Mouse (Mus musculus): Measurements from ENCODE around the gene Klrb1f. TPM values are rescaled to one million over a fixed set of nuclear protein-coding genes. Genes with fewer than 3 reads are reported as not detected.
A peak's percentile ranks its signal among the peaks of the same experiment; 100 is the strongest.
"Not testable (repeated sequence)": the region's sequence is repeated elsewhere in the genome, so short reads cannot be mapped to it uniquely, and the experiment has no call there.

Gene Klrb1f
- polyA plus RNA-seq, 1 experiment from 2014 or later: 0.41 TPM

- no peaks in the 10 kb centered on the region for H3K36me3 ChIP-seq (ENCODE audit: control insufficient read depth, insufficient read depth, low read length)
- ATAC-seq (ENCODE audit: low FRiP score, low TSS enrichment) (no peak), DNase-seq (no peak)
- no peak overlapping the region for H3K4me2 ChIP-seq (ENCODE audit: low read length)
- H3K4me3 ChIP-seq (replicated peaks; ENCODE audit: low read depth, low read length): no peak overlapping the region
- H3K4me1 ChIP-seq (ENCODE audit: control insufficient read depth, insufficient read depth, low read length): no peaks in the 10 kb centered on the region
- 87% methylated on average over 3 of the region's 3 CpGs for WGBS
- no peak overlapping the region for H3K27ac ChIP-seq (replicated peaks; ENCODE audit: low read depth, low read length)
- H3K9ac ChIP-seq (replicated peaks; ENCODE audit: low read length): no peak overlapping the region
- H3K9me3 ChIP-seq (ENCODE audit: control insufficient read depth, low read length): no peaks in the 10 kb centered on the region
- no peaks in the 10 kb centered on the region for H3K27me3 ChIP-seq (ENCODE audit: control insufficient read depth, insufficient read depth, low read length)
Observed at GRCm38 (mm10) chr6:129056237-129056636, 10.5 kb downstream of the Klrb1f start.

GRCm38 (mm10) chr6:129058013-129058412, 12.3 kb downstream of the Klrb1f start:
- Histone ChIP-seq H3K4me3 (replicated peaks; ENCODE audit: low read depth, low read length) (no peak overlapping the region), H3K36me3 (ENCODE audit: control insufficient read depth, insufficient read depth, low read length) (no peaks in the 10 kb centered on the region), H3K4me2 (ENCODE audit: low read length) (no peak overlapping the region), H3K9ac (replicated peaks; ENCODE audit: low read length) (no peak overlapping the region), H3K9me3 (ENCODE audit: control insufficient read depth, low read length) (no peaks in the 10 kb centered on the region), H3K27me3 (ENCODE audit: control insufficient read depth, insufficient read depth, low read length) (no peaks in the 10 kb centered on the region), H3K27ac (replicated peaks; ENCODE audit: low read depth, low read length) (no peak overlapping the region), H3K4me1 (ENCODE audit: control insufficient read depth, insufficient read depth, low read length) (no peaks in the 10 kb centered on the region)
- DNase-seq (no peak), ATAC-seq (ENCODE audit: low FRiP score, low TSS enrichment) (no peak)

GRCm38 (mm10) chr6:129065407-129065806, 19.7 kb downstream of the Klrb1f start:
- H3K4me1 ChIP-seq (ENCODE audit: control insufficient read depth, insufficient read depth, low read length): no peaks in the 10 kb centered on the region
- no peaks in the 10 kb centered on the region for H3K27me3 ChIP-seq (ENCODE audit: control insufficient read depth, insufficient read depth, low read length)
- H3K9ac ChIP-seq (replicated peaks; ENCODE audit: low read length): no peak overlapping the region
- H3K27ac ChIP-seq (replicated peaks; ENCODE audit: low read depth, low read length): no peak overlapping the region
- H3K36me3 ChIP-seq (ENCODE audit: control insufficient read depth, insufficient read depth, low read length): no peaks in the 10 kb centered on the region
- no peak overlapping the region for H3K4me2 ChIP-seq (ENCODE audit: low read length)
- ATAC-seq (ENCODE audit: low FRiP score, low TSS enrichment) (no peak), DNase-seq (no peak)
- no peak overlapping the region for H3K4me3 ChIP-seq (replicated peaks; ENCODE audit: low read depth, low read length)
- no peaks in the 10 kb centered on the region for H3K9me3 ChIP-seq (ENCODE audit: control insufficient read depth, low read length)
- 83% methylated on average over 3 of the region's 3 CpGs for WGBS

- 94% methylated on average over 3 of the region's 3 CpGs for WGBS
- DNase-seq (no peak), ATAC-seq (ENCODE audit: low FRiP score, low TSS enrichment) (no peak)
- H3K27me3 ChIP-seq (ENCODE audit: control insufficient read depth, insufficient read depth, low read length): no peaks in the 10 kb centered on the region
- H3K36me3 ChIP-seq (ENCODE audit: control insufficient read depth, insufficient read depth, low read length): no peaks in the 10 kb centered on the region
- H3K4me1 ChIP-seq (ENCODE audit: control insufficient read depth, insufficient read depth, low read length): no peaks in the 10 kb centered on the region
- no peak overlapping the region for H3K27ac ChIP-seq (replicated peaks; ENCODE audit: low read depth, low read length)
- no peak overlapping the region for H3K4me2 ChIP-seq (ENCODE audit: low read length)
- no peak overlapping the region for H3K4me3 ChIP-seq (replicated peaks; ENCODE audit: low read depth, low read length)
- H3K9ac ChIP-seq (replicated peaks; ENCODE audit: low read length): no peak overlapping the region
- H3K9me3 ChIP-seq (ENCODE audit: control insufficient read depth, low read length): no peaks in the 10 kb centered on the region
Observed at GRCm38 (mm10) chr6:129065857-129066256, 20.2 kb downstream of the Klrb1f start.

- H3K4me2 ChIP-seq (ENCODE audit: low read length): no peak overlapping the region
- no peak overlapping the region for H3K9ac ChIP-seq (replicated peaks; ENCODE audit: low read length)
- no peaks in the 10 kb centered on the region for H3K4me1 ChIP-seq (ENCODE audit: control insufficient read depth, insufficient read depth, low read length)
- H3K9me3 ChIP-seq (ENCODE audit: control insufficient read depth, low read length): no peaks in the 10 kb centered on the region
- no peak for DNase-seq
- H3K27ac ChIP-seq (replicated peaks; ENCODE audit: low read depth, low read length): no peak overlapping the region
- no peaks in the 10 kb centered on the region for H3K36me3 ChIP-seq (ENCODE audit: control insufficient read depth, insufficient read depth, low read length)
- H3K4me3 ChIP-seq (replicated peaks; ENCODE audit: low read depth, low read length): no peak overlapping the region
- no peaks in the 10 kb centered on the region for H3K27me3 ChIP-seq (ENCODE audit: control insufficient read depth, insufficient read depth, low read length)
- ATAC-seq (ENCODE audit: low FRiP score, low TSS enrichment): no peak
Observed at GRCm38 (mm10) chr6:129066530-129066929, 20.8 kb downstream of the Klrb1f start.

- ATAC-seq (ENCODE audit: low FRiP score, low TSS enrichment): peak; percentile 40
- 63% methylated on average over 1 of the region's 1 CpGs for WGBS
- no peak overlapping the region for H3K27ac ChIP-seq (replicated peaks; ENCODE audit: low read depth, low read length)
Observed at GRCm38 (mm10) chr6:129066986-129067385, 21.3 kb downstream of the Klrb1f start.

GRCm38 (mm10) chr6:129085098-129085497, 39.4 kb downstream of the Klrb1f start:
- H3K36me3 ChIP-seq (ENCODE audit: control insufficient read depth, insufficient read depth, low read length): no peaks in the 10 kb centered on the region
- no peaks in the 10 kb centered on the region; the same call in 1 of the 2 replicates for H3K9me3 ChIP-seq (ENCODE audit: control insufficient read depth, low read length)
- H3K4me3 ChIP-seq (replicated peaks; ENCODE audit: low read depth, low read length): no peak overlapping the region
- no peak overlapping the region for H3K27ac ChIP-seq (replicated peaks; ENCODE audit: low read depth, low read length)
- 63% methylated on average over 6 of the region's 6 CpGs for WGBS
- no peaks in the 10 kb centered on the region for H3K4me1 ChIP-seq (ENCODE audit: control insufficient read depth, insufficient read depth, low read length)
- no peak for DNase-seq
- no peak overlapping the region for H3K9ac ChIP-seq (replicated peaks; ENCODE audit: low read length)
- no peak overlapping the region for H3K4me2 ChIP-seq (ENCODE audit: low read length)
- H3K27me3 ChIP-seq (ENCODE audit: control insufficient read depth, insufficient read depth, low read length): no peaks in the 10 kb centered on the region
- no peak for ATAC-seq (ENCODE audit: low FRiP score, low TSS enrichment)

More at GRCm38 (mm10) chr6:129066986-129067385, 21.3 kb downstream of the Klrb1f start:
- Histone ChIP-seq H3K27me3 (ENCODE audit: control insufficient read depth, insufficient read depth, low read length) (no peaks in the 10 kb centered on the region), H3K4me2 (ENCODE audit: low read length) (no peak overlapping the region), H3K36me3 (ENCODE audit: control insufficient read depth, insufficient read depth, low read length) (no peaks in the 10 kb centered on the region), H3K9me3 (ENCODE audit: control insufficient read depth, low read length) (no peaks in the 10 kb centered on the region), H3K4me1 (ENCODE audit: control insufficient read depth, insufficient read depth, low read length) (no peaks in the 10 kb centered on the region), H3K4me3 (replicated peaks; ENCODE audit: low read depth, low read length) (no peak overlapping the region), H3K9ac (replicated peaks; ENCODE audit: low read length) (no peak overlapping the region)
- DNase-seq: peak; percentile 68

- H3K9me3 ChIP-seq (ENCODE audit: control insufficient read depth, low read length); H3K27me3 ChIP-seq (ENCODE audit: control insufficient read depth, insufficient read depth, low read length); ATAC-seq (ENCODE audit: low FRiP score, low TSS enrichment); H3K36me3 ChIP-seq (ENCODE audit: control insufficient read depth, insufficient read depth, low read length); DNase-seq; H3K9ac ChIP-seq (replicated peaks; ENCODE audit: low read length); H3K4me3 ChIP-seq (replicated peaks; ENCODE audit: low read depth, low read length); H3K27ac ChIP-seq (replicated peaks; ENCODE audit: low read depth, low read length); H3K4me1 ChIP-seq (ENCODE audit: control insufficient read depth, insufficient read depth, low read length); H3K4me2 ChIP-seq (ENCODE audit: low read length): not testable (repeated sequence)
- 69% methylated on average over 2 of the region's 2 CpGs for WGBS
Observed at GRCm38 (mm10) chr6:129086031-129086430, 40.3 kb downstream of the Klrb1f start.

GRCm38 (mm10) chr6:129088161-129088560, 42.5 kb downstream of the Klrb1f start:
- Histone ChIP-seq H3K27ac (replicated peaks; ENCODE audit: low read depth, low read length) (no peak overlapping the region), H3K4me3 (replicated peaks; ENCODE audit: low read depth, low read length) (no peak overlapping the region), H3K36me3 (ENCODE audit: control insufficient read depth, insufficient read depth, low read length) (no peaks in the 10 kb centered on the region), H3K4me1 (ENCODE audit: control insufficient read depth, insufficient read depth, low read length) (no peaks in the 10 kb centered on the region), H3K4me2 (ENCODE audit: low read length) (no peak overlapping the region), H3K27me3 (ENCODE audit: control insufficient read depth, insufficient read depth, low read length) (no peaks in the 10 kb centered on the region), H3K9me3 (ENCODE audit: control insufficient read depth, low read length) (no peaks in the 10 kb centered on the region; the same call in 1 of the 2 replicates), H3K9ac (replicated peaks; ENCODE audit: low read length) (no peak overlapping the region)
- ATAC-seq (ENCODE audit: low FRiP score, low TSS enrichment) (no peak), DNase-seq (peak; percentile 48)
- 76% methylated on average over 1 of the region's 1 CpGs for WGBS
